24 mouse cellular contexts compared by ENCODE assay signal in the genomic region with DNA sequence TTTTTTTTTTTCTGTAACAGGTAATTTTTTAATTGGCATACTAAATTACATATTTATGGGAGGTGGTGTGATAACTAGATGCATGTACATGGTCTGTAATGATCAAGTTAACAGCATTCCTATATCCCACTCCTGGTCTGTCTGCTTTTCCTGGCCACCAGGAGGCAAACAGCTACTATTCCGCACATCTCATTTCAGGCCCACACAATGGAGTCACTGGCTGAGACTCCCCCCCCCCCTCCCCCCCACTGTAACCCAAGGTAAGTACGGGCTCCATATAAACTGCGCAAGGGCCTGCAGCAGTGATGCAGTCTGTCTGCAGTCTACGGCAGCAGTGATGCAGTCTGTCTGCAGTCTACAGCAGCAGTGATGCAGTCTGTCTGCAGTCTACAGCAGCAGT. TPM values are rescaled to one million over a fixed set of nuclear protein-coding genes. Genes with fewer than 3 reads are reported as not detected.
DNase-seq lines count a peak whose midpoint lies in the region; ATAC-seq and TF ChIP-seq lines count a peak whose summit lies in the region.
"Had no signal": no experiment of that assay in that cellular context is flagged by ENCODE, and none has a peak within 500 bp of the region (broad histone marks: within the 10 kb centered on the region; RNA-seq: fewer than 3 reads in every experiment).

No protein-coding gene starts in this region.

- H3K9me3 ChIP-seq in intestine, postnatal 0 days (ENCODE audit: control insufficient read depth) = no peaks in the 10 kb centered on the region
- no peaks in the 10 kb centered on the region for H3K9me3 ChIP-seq in intestine, embryonic 15.5 days
- no peaks in the 10 kb centered on the region for H3K9me3 ChIP-seq in midbrain, embryonic 11.5 days (ENCODE audit: control insufficient read depth, low read length)
- H3K9me3 ChIP-seq in midbrain, embryonic 15.5 days = no peaks in the 10 kb centered on the region
- no peaks in the 10 kb centered on the region for H3K9me3 ChIP-seq in limb, embryonic 13.5 days
- H3K9me3 ChIP-seq: heart, embryonic 15.5 days; hindbrain, embryonic 15.5 days; neural tube, embryonic 13.5 days had no signal

- H3K36me3 ChIP-seq in intestine, postnatal 0 days (ENCODE audit: control insufficient read depth, insufficient read depth) = no peaks in the 10 kb centered on the region
- H3K36me3 ChIP-seq in intestine, embryonic 15.5 days = no peaks in the 10 kb centered on the region
- H3K36me3 ChIP-seq in midbrain, embryonic 11.5 days (ENCODE audit: control insufficient read depth, insufficient read depth, low read length) = no peaks in the 10 kb centered on the region
- no peaks in the 10 kb centered on the region for H3K36me3 ChIP-seq in midbrain, embryonic 15.5 days (replicated peaks)
- H3K36me3 ChIP-seq in limb, embryonic 13.5 days = no peaks in the 10 kb centered on the region
- H3K36me3 ChIP-seq: heart, embryonic 15.5 days; hindbrain, embryonic 15.5 days; neural tube, embryonic 13.5 days had no signal

- no peak for ATAC-seq in intestine, postnatal 0 days
- no peak for ATAC-seq in intestine, embryonic 15.5 days
- no peak for ATAC-seq in midbrain, embryonic 11.5 days (ENCODE audit: low FRiP score)
- ATAC-seq in midbrain, embryonic 15.5 days (replicated peaks) = no peak
- 0 out of 2 replicates have a peak, but pooled peaks have one; percentile 15 for ATAC-seq in limb, embryonic 13.5 days (ENCODE audit: low FRiP score, low read depth)
- ATAC-seq: intestine, embryonic 16.5 days had no signal

- H3K9ac ChIP-seq in intestine, postnatal 0 days (ENCODE audit: low read depth, low read length) = no peak overlapping the region
- H3K9ac ChIP-seq in intestine, embryonic 15.5 days = no peak overlapping the region
- H3K9ac ChIP-seq in midbrain, embryonic 11.5 days (ENCODE audit: low read length) = no peak overlapping the region
- no peak overlapping the region for H3K9ac ChIP-seq in midbrain, embryonic 15.5 days
- no peak overlapping the region for H3K9ac ChIP-seq in limb, embryonic 13.5 days
- H3K9ac ChIP-seq: heart, embryonic 15.5 days; hindbrain, embryonic 15.5 days; neural tube, embryonic 13.5 days had no signal

- intact Hi-C loops in left cerebral cortex, postnatal 10 days (cut with DNase I) = no loop called here

- H3K4me3 ChIP-seq in intestine, postnatal 0 days (ENCODE audit: low read depth, low read length) = no peak overlapping the region
- H3K4me3 ChIP-seq in intestine, embryonic 15.5 days (replicated peaks) = no peak overlapping the region
- H3K4me3 ChIP-seq in midbrain, embryonic 11.5 days (ENCODE audit: low read depth, low read length) = no peak overlapping the region
- H3K4me3 ChIP-seq in midbrain, embryonic 15.5 days = no peak overlapping the region
- H3K4me3 ChIP-seq in limb, embryonic 13.5 days = no peak overlapping the region
- H3K4me3 ChIP-seq: heart, adult 2 months; heart, embryonic 15.5 days; hindbrain, embryonic 15.5 days; neural tube, embryonic 13.5 days had no signal

- peak; percentile 79 for DNase-seq in midbrain, embryonic 11.5 days (ENCODE audit: low spot score, missing footprints)
- DNase-seq in R1 (ENCODE audit: low read depth, low spot score) = peak; percentile 54
- DNase-seq in left cerebral cortex, postnatal 10 days (ENCODE audit: extremely low spot score in 1 of 2, low spot score in 2 of 2) = no peak
- DNase-seq: adrenal gland, postnatal 25 days; cerebellum, adult 9-11 months; gastrocnemius, postnatal 25 days; heart, adult 2 months; heart, postnatal 4 days; layer of hippocampus, adult 9-11 months; left cerebral cortex, postnatal 4 days; lung, adult 2 months; lung, postnatal 4 days; right cerebral cortex, adult 18-20 months; right cerebral cortex, postnatal 4 days; thymus, adult 2 months had no signal

- H3K27me3 ChIP-seq in intestine, postnatal 0 days (replicated peaks; ENCODE audit: control insufficient read depth, insufficient read depth, low read length) = no peaks in the 10 kb centered on the region
- H3K27me3 ChIP-seq in intestine, embryonic 15.5 days (replicated peaks) = no peaks in the 10 kb centered on the region
- no peaks in the 10 kb centered on the region for H3K27me3 ChIP-seq in midbrain, embryonic 11.5 days (ENCODE audit: control insufficient read depth, insufficient read depth, low read length)
- H3K27me3 ChIP-seq in midbrain, embryonic 15.5 days (replicated peaks) = no peaks in the 10 kb centered on the region
- no peaks in the 10 kb centered on the region for H3K27me3 ChIP-seq in limb, embryonic 13.5 days
- H3K27me3 ChIP-seq: heart, embryonic 15.5 days; hindbrain, embryonic 15.5 days; neural tube, embryonic 13.5 days had no signal

- no peak overlapping the region for H3K27ac ChIP-seq in intestine, postnatal 0 days (ENCODE audit: low read depth, low read length)
- no peak overlapping the region for H3K27ac ChIP-seq in intestine, embryonic 15.5 days
- no peak overlapping the region for H3K27ac ChIP-seq in midbrain, embryonic 11.5 days (ENCODE audit: low read depth, low read length)
- no peak overlapping the region for H3K27ac ChIP-seq in midbrain, embryonic 15.5 days
- no peak overlapping the region for H3K27ac ChIP-seq in limb, embryonic 13.5 days
- H3K27ac ChIP-seq: heart, adult 2 months; heart, embryonic 15.5 days; hindbrain, embryonic 15.5 days; neural tube, embryonic 13.5 days had no signal

- no peak overlapping the region for H3K4me2 ChIP-seq in intestine, postnatal 0 days (replicated peaks; ENCODE audit: low read depth)
- no peak overlapping the region for H3K4me2 ChIP-seq in intestine, embryonic 15.5 days (replicated peaks)
- no peak overlapping the region for H3K4me2 ChIP-seq in midbrain, embryonic 11.5 days
- H3K4me2 ChIP-seq in midbrain, embryonic 15.5 days = no peak overlapping the region
- no peak overlapping the region for H3K4me2 ChIP-seq in limb, embryonic 13.5 days (replicated peaks)
- H3K4me2 ChIP-seq: heart, embryonic 15.5 days; hindbrain, embryonic 15.5 days; liver, embryonic 11.5 days; neural tube, embryonic 13.5 days had no signal

- 0 out of 2 replicates have a peak, but pooled peaks have one; percentile 31 for TF ChIP-seq CTCF in intestine, postnatal 0 days (IDR thresholded peaks at IDR 0.05; ENCODE audit: low read depth)

- no peaks in the 10 kb centered on the region for H3K4me1 ChIP-seq in intestine, postnatal 0 days (replicated peaks; ENCODE audit: control insufficient read depth, insufficient read depth, low read length)
- no peaks in the 10 kb centered on the region for H3K4me1 ChIP-seq in intestine, embryonic 15.5 days (replicated peaks)
- H3K4me1 ChIP-seq in midbrain, embryonic 11.5 days (ENCODE audit: control insufficient read depth, insufficient read depth, low read length) = no peaks in the 10 kb centered on the region
- no peaks in the 10 kb centered on the region for H3K4me1 ChIP-seq in midbrain, embryonic 15.5 days
- no peaks in the 10 kb centered on the region for H3K4me1 ChIP-seq in limb, embryonic 13.5 days
- H3K4me1 ChIP-seq: heart, embryonic 15.5 days; hindbrain, embryonic 15.5 days had no signal

- WGBS in intestine, postnatal 0 days = 84% methylated on average over 4 of the region's 4 CpGs
- 79% methylated on average over 4 of the region's 4 CpGs for WGBS in intestine, embryonic 15.5 days
- 48% methylated on average over 4 of the region's 4 CpGs for WGBS in midbrain, embryonic 11.5 days
- 44% methylated on average over 4 of the region's 4 CpGs for WGBS in midbrain, embryonic 15.5 days
- 56% methylated on average over 4 of the region's 4 CpGs for WGBS in limb, embryonic 13.5 days

RNA-seq across cellular contexts. Expression of a gene that starts 51.7 kb away (rescaled TPM):
- 35.6 and 35.7 TPM in 2 replicates for polyA plus RNA-seq in intestine, postnatal 0 days (2015; fragmentation: Nextera tagmentation; extraction: Ambion mirVana)
- polyA plus RNA-seq in intestine, embryonic 15.5 days (2015; fragmentation: Nextera tagmentation; extraction: Ambion mirVana) = 38.9 and 42.0 TPM in 2 replicates
- 45.7 and 48.2 TPM in 2 replicates for polyA plus RNA-seq in midbrain, embryonic 11.5 days (2014; fragmentation: Nextera tagmentation; extraction: Ambion mirVana)
- 59.6 and 62.6 TPM in 2 replicates for polyA plus RNA-seq in midbrain, embryonic 15.5 days (2015; fragmentation: Nextera tagmentation; extraction: Ambion mirVana)
- polyA plus RNA-seq in limb, embryonic 13.5 days (2015; fragmentation: Nextera tagmentation; extraction: Ambion mirVana) = 42.9 and 45.8 TPM in 2 replicates
- total RNA-seq in left cerebral cortex, postnatal 10 days (2021) = 10 to 100 TPM; 29.2 to 31.2 TPM

Comparison
In these comparisons a context has a peak if more than half of its experiments do, and no peak if none do; other contexts are left out.
1. DNase-seq: peak in midbrain, embryonic 11.5 days (single experiment) and R1 (single experiment); none in left cerebral cortex, postnatal 10 days (0 of 2).